ENCODE assay signal across 8 mouse cellular contexts in the genomic region with DNA sequence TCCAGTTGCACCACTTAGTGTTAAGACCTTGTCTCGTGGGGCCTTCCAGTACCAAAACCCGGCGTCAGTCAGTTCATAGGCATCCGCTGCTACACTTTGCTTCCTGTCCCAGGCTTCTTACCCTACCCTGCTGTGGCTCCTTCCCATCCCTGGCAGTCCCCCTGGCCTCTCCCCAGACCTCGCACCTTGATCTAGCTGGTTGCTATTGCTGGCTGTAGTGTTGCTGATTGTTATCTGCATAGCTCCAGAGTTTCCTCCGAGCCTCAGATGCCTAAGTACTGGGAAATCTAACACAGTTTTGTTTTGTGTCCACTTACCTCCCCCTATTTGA. TPM values are rescaled to one million over a fixed set of nuclear protein-coding genes. Genes with fewer than 3 reads are reported as not detected.
A peak's percentile ranks its signal among the peaks of the same experiment; 100 is the strongest.
DNase-seq lines count a peak whose midpoint lies in the region; ATAC-seq lines count a peak whose summit lies in the region.

No protein-coding gene starts in this region.

- 5% methylated on average over 6 of the region's 6 CpGs for WGBS in heart, embryonic 11.5 days (ENCODE audit: insufficient replicate concordance)
- 26% methylated on average over 6 of the region's 6 CpGs for WGBS in hindbrain, embryonic 12.5 days
- 23% methylated on average over 6 of the region's 6 CpGs for WGBS in neural tube, embryonic 15.5 days

- H3K4me2 ChIP-seq in heart, embryonic 11.5 days, result peak overlapping the region; percentile 86
- peak overlapping the region; percentile 86 for H3K4me2 ChIP-seq in hindbrain, embryonic 12.5 days (replicated peaks)
- peak overlapping the region; percentile 83 for H3K4me2 ChIP-seq in neural tube, embryonic 15.5 days

- H3K9me3 ChIP-seq in heart, embryonic 11.5 days (replicated peaks; ENCODE audit: control insufficient read depth, low read length), result no peaks in the 10 kb centered on the region
- no peaks in the 10 kb centered on the region for H3K9me3 ChIP-seq in hindbrain, embryonic 12.5 days (replicated peaks)
- no peaks in the 10 kb centered on the region for H3K9me3 ChIP-seq in neural tube, embryonic 15.5 days (replicated peaks)

- peaks cover 21% of the 10 kb centered on the region for H3K4me1 ChIP-seq in heart, embryonic 11.5 days (ENCODE audit: control insufficient read depth, insufficient read depth, low read length)
- H3K4me1 ChIP-seq in hindbrain, embryonic 12.5 days, result peaks cover 30% of the 10 kb centered on the region
- peaks cover 43% of the 10 kb centered on the region for H3K4me1 ChIP-seq in neural tube, embryonic 15.5 days

- no peaks in the 10 kb centered on the region for H3K36me3 ChIP-seq in heart, embryonic 11.5 days (ENCODE audit: control insufficient read depth, insufficient read depth, low read length)
- no peaks in the 10 kb centered on the region for H3K36me3 ChIP-seq in hindbrain, embryonic 12.5 days
- no peaks in the 10 kb centered on the region for H3K36me3 ChIP-seq in neural tube, embryonic 15.5 days

- H3K27ac ChIP-seq in heart, embryonic 11.5 days (ENCODE audit: low read depth, low read length), result 0 out of 2 replicates have a peak overlapping the region, but pooled peaks have one; percentile 89
- H3K27ac ChIP-seq in hindbrain, embryonic 12.5 days, result 0 out of 2 replicates have a peak overlapping the region, but pooled peaks have one; percentile 82
- H3K27ac ChIP-seq in neural tube, embryonic 15.5 days (replicated peaks), result no peak overlapping the region

- H3K4me3 ChIP-seq in heart, embryonic 11.5 days (ENCODE audit: low read depth, low read length), result peak overlapping the region; percentile 79
- peak overlapping the region; percentile 89 for H3K4me3 ChIP-seq in hindbrain, embryonic 12.5 days
- H3K4me3 ChIP-seq in neural tube, embryonic 15.5 days (replicated peaks), result peak overlapping the region; percentile 72

- H3K27me3 ChIP-seq in heart, embryonic 11.5 days (ENCODE audit: control insufficient read depth, insufficient read depth, low read length), result no peaks in the 10 kb centered on the region
- no peaks in the 10 kb centered on the region for H3K27me3 ChIP-seq in hindbrain, embryonic 12.5 days
- H3K27me3 ChIP-seq in neural tube, embryonic 15.5 days (replicated peaks), result no peaks in the 10 kb centered on the region

- no peak for ATAC-seq in heart, embryonic 11.5 days (replicated peaks; ENCODE audit: insufficient number of reproducible peaks, low FRiP score, low TSS enrichment)
- ATAC-seq in hindbrain, embryonic 12.5 days (ENCODE audit: low FRiP score), result no peak
- no peak for ATAC-seq in neural tube, embryonic 15.5 days (ENCODE audit: low FRiP score)
- ATAC-seq in megakaryocyte progenitor cell, adult 5-6 weeks (replicated peaks; ENCODE audit: poor library complexity), result no peak

- no peak for DNase-seq in heart, postnatal 25 days (ENCODE audit: low spot score)
- DNase-seq in c-Kit-positive CD71-negative TER-119-negative erythroid progenitor cells, embryonic 14.5 days (ENCODE audit: low read depth), result peak; percentile 12
- peak; percentile 49 for DNase-seq in liver
- no peak for DNase-seq in layer of hippocampus, postnatal 36 days

- peak overlapping the region; percentile 95 for H3K9ac ChIP-seq in heart, embryonic 11.5 days (ENCODE audit: low read depth, low read length)
- H3K9ac ChIP-seq in hindbrain, embryonic 12.5 days, result peak overlapping the region; percentile 96
- H3K9ac ChIP-seq in neural tube, embryonic 15.5 days (replicated peaks), result peak overlapping the region; percentile 79

- intact Hi-C loops in heart, postnatal 25 days (cut with DNase I), result no loop called here

RNA-seq across cellular contexts. Expression of gene Atpaf2, which starts 0.2 kb away (rescaled TPM):
- 52.2 and 52.9 TPM in 2 replicates for polyA plus RNA-seq in heart, embryonic 11.5 days (2014; fragmentation: Nextera tagmentation; extraction: Ambion mirVana)
- 10 to 100 TPM; 44.5 to 49.9 TPM for total RNA-seq in heart, postnatal 25 days (2021)
- 37.4 and 38.0 TPM in 2 replicates for polyA plus RNA-seq in hindbrain, embryonic 12.5 days (2016; fragmentation: Nextera tagmentation; extraction: Ambion mirVana)
- 45.7 and 48.6 TPM in 2 replicates for polyA plus RNA-seq in neural tube, embryonic 15.5 days (2015; fragmentation: Nextera tagmentation; extraction: Ambion mirVana)
- 24.4 and 25.4 TPM in 2 replicates for total RNA-seq in megakaryocyte progenitor cell, adult 5-6 weeks (2015)
- total RNA-seq in megakaryocyte progenitor cell, adult 5-6 weeks (2017), result 50.7 and 72.1 TPM in 2 replicates
- 10 to 100 TPM; 27.7 to 29.3 TPM for total RNA-seq in layer of hippocampus, postnatal 36 days (2021)

RNA-seq across cellular contexts. Expression of gene Gid4, which starts 1.5 kb away (rescaled TPM):
- 19.3 and 21.2 TPM in 2 replicates for polyA plus RNA-seq in heart, embryonic 11.5 days (2014; fragmentation: Nextera tagmentation; extraction: Ambion mirVana)
- 10 to 100 TPM; 44.3 to 47.6 TPM for total RNA-seq in heart, postnatal 25 days (2021)
- 28.1 and 30.1 TPM in 2 replicates for polyA plus RNA-seq in hindbrain, embryonic 12.5 days (2016; fragmentation: Nextera tagmentation; extraction: Ambion mirVana)
- polyA plus RNA-seq in neural tube, embryonic 15.5 days (2015; fragmentation: Nextera tagmentation; extraction: Ambion mirVana), result 22.5 and 24.2 TPM in 2 replicates
- 26.4 and 32.7 TPM in 2 replicates for total RNA-seq in megakaryocyte progenitor cell, adult 5-6 weeks (2015)
- 28.6 and 35.4 TPM in 2 replicates for total RNA-seq in megakaryocyte progenitor cell, adult 5-6 weeks (2017)
- 10 to 100 TPM; 54.5 to 54.8 TPM for total RNA-seq in layer of hippocampus, postnatal 36 days (2021)

RNA-seq across cellular contexts. Expression of gene Drg2, which starts 36.0 kb away (rescaled TPM):
- polyA plus RNA-seq in heart, embryonic 11.5 days (2014; fragmentation: Nextera tagmentation; extraction: Ambion mirVana), result 78.5 and 85.9 TPM in 2 replicates
- 10 to 100 TPM; 29.3 to 30.9 TPM for total RNA-seq in heart, postnatal 25 days (2021)
- 94.4 and 96.7 TPM in 2 replicates for polyA plus RNA-seq in hindbrain, embryonic 12.5 days (2016; fragmentation: Nextera tagmentation; extraction: Ambion mirVana)
- polyA plus RNA-seq in neural tube, embryonic 15.5 days (2015; fragmentation: Nextera tagmentation; extraction: Ambion mirVana), result 94.6 and 98.5 TPM in 2 replicates
- 34.4 and 39.0 TPM in 2 replicates for total RNA-seq in megakaryocyte progenitor cell, adult 5-6 weeks (2015)
- total RNA-seq in megakaryocyte progenitor cell, adult 5-6 weeks (2017), result 57.7 and 58.8 TPM in 2 replicates
- 10 to 100 TPM; 69.0 to 78.3 TPM for total RNA-seq in layer of hippocampus, postnatal 36 days (2021)

RNA-seq across cellular contexts. Expression of gene Myo15, which starts 50.7 kb away (rescaled TPM):
- polyA plus RNA-seq in heart, embryonic 11.5 days (2014; fragmentation: Nextera tagmentation; extraction: Ambion mirVana), result 0.11 and 0.23 TPM in 2 replicates
- total RNA-seq in heart, postnatal 25 days (2021), result under 1 TPM in 1 of 2 experiments, not detected in 1; 0.06 TPM
- 0.30 TPM in 2 replicates for polyA plus RNA-seq in hindbrain, embryonic 12.5 days (2016; fragmentation: Nextera tagmentation; extraction: Ambion mirVana)
- 0.28 TPM in 2 replicates for polyA plus RNA-seq in neural tube, embryonic 15.5 days (2015; fragmentation: Nextera tagmentation; extraction: Ambion mirVana)
- 0.02 TPM in 2 replicates for total RNA-seq in megakaryocyte progenitor cell, adult 5-6 weeks (2015)
- 0.07 TPM in 1 of 2 replicates, not detected in the other for total RNA-seq in megakaryocyte progenitor cell, adult 5-6 weeks (2017)
- under 1 TPM; 0.10 TPM for total RNA-seq in layer of hippocampus, postnatal 36 days (2021)

Comparison
In these comparisons a context has a peak if more than half of its experiments do, and no peak if none do; other contexts are left out.
1. DNase-seq: peak in c-Kit-positive CD71-negative TER-119-negative erythroid progenitor cells, embryonic 14.5 days (single experiment) and liver (single experiment); none in heart, postnatal 25 days (single experiment) and layer of hippocampus, postnatal 36 days (0 of 2).
2. Peak in every context shown above with its lines, with median percentiles within 50 percentile points of each other: H3K4me2 ChIP-seq, H3K4me3 ChIP-seq and H3K9ac ChIP-seq.